Mouse (Mus musculus) cerebellum, adult 11 months (tissue): ENCODE results near the gene Elk4.
A peak's percentile ranks its signal among the peaks of the same experiment; 100 is the strongest.

ENCODE experiments used
- DNase-seq: peaks from one replicate; pipeline ENCODE4 v3.0.0; 2022

Gene Elk4

DNA sequence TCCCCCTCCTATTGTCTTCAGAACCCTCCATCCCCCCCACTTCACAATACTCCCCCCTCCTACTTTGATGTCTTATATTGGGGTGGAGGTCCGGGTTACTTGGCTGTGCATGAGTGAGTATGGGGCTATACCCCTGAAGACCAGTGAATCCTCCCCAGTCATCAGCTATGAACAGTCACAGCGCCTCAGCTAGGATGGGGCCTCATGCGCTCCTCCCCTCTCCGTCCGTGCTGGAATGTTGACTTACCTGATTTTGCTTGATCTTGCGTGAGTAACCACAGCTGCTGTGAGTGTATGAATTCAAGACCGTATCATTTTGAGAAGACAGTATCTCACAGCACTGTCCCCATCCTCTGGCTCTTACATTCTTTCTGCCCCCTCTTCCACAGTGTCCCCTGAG is 12.5 kb downstream of the Elk4 start:
- no peak for DNase-seq

DNA sequence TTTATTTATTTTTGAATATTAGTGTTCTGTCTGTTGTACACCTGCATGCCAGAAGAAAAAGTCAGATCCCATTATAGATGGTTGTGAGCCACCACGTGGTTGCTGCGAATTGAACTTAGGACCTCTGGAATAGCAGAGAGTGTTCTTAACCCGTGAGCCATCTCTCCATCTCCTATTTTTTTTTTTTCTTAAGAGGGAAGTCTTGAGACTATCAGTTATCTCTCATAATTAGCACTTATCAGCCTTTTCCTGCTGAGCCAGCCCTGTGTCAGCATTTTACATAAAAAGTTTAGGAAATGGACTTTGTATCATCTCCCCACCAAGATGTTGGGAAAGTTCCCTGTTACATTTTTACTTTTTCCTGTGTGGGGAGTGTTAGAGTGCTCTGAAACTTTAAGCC is 14.7 kb downstream of the Elk4 start:
- DNase-seq, result no peak

DNA sequence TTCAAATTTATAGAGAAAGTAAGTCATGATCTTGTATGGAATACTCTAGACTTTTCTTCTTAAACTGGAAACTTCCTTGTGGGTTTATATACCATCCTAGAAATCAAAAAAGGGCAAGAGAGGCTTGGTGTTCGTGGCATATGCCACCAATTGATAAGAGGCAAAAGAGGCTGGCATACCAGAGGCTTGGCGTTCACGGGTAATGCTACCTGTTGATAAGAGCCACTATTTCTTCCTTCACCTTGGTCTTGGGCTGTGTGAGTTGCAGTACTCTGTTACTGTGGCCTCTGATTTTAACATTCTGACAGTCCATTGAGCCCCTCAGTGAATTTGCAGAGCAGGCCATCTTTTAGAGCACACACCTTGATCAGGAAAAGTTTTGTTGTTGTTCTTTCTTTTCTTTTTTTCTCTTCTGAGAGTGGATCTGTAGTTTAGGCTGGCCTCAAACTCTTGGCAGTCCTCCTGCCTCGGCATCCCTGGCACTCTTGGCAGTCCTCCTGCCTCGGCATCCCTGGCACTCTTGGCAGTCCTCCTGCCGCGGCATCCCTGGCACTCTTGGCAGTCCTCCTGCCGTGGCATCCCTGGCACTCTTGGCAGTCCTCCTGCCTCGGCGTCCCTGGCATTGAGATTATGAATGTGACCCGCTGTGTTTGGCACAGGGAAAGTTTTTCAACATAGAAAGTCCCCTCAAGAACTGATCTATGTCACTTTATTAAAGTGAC is 19.7 kb downstream of the Elk4 start:
- DNase-seq, result no peak

DNA sequence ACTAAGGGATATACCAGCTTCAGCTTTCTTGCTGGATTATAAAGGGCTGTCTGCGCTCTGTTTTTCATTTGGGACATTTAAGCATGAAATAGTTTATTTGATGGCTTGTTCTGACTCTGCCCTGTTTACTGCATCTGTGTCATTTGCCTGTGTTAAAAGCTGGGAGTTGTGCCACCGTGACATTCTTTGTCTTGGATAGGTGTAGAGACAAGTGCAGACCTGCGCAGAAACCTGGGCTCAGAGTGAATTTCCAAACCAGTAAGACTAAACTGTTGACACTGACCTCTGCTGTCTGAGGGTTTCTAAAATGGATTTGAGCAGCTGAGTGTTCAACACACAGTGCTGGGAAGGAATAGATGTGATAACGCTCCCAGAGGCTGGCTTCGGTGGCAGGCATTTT is 20.6 kb downstream of the Elk4 start:
- DNase-seq, result no peak

DNA sequence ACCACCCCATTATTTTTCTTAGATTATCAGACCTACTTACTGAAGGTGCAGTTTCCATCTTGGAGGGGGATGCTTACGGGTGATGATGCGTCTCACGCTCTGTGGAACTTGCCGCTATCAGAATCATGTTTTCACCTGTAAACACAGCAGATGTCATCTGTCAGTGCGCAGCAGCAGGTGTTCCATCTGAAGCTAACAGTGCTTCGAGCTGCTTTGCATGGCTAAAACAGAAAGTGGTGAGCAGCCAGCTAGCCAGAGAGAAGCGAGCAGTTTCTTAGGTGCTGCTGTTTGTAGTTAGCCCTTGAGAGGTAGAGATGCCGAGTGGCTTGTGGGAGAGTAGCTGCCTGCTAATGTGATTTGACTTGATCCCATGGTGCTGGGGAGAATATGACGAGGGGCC is 21.0 kb downstream of the Elk4 start:
- DNase-seq, result no peak

DNA sequence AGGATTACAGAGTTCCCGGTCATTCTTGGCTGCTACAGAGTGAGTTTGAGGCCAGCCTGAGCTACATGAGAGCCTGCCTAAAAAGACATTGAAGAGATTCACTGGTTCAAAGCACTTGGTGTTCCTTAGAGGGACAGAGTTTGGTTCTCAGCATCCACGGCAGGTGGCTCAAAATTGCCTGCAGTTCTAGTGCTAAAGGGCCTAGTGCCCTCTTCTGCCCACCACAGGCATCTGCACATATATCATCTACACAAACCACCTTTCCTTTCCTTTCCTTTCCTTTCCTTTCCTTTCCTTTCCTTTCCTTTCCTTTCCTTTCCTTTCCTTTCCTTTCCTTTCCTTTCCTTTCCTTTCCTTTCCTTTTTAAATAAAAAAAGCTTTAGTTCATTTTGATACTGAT is 23.2 kb downstream of the Elk4 start:
- DNase-seq, result no peak

DNA sequence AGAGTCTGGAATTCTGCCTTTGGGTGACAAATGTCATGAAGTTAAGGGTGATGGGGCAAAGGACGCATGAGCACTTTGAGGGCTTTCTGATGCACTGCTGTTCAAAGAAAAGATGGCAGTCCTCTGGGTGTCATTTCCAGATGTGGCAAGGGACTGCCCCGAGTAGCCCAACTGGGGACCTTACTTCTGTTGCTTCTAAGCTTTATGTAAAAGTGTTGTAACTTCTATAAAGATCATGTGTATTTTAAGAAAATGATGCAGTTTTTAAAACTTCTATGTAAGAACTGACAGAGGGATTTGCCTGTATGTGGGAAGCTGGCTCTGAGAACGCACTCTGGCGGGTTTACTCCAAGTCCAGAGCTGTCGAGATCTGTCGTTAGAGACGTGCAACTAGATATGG is 24.8 kb downstream of the Elk4 start:
- DNase-seq, result no peak

DNA sequence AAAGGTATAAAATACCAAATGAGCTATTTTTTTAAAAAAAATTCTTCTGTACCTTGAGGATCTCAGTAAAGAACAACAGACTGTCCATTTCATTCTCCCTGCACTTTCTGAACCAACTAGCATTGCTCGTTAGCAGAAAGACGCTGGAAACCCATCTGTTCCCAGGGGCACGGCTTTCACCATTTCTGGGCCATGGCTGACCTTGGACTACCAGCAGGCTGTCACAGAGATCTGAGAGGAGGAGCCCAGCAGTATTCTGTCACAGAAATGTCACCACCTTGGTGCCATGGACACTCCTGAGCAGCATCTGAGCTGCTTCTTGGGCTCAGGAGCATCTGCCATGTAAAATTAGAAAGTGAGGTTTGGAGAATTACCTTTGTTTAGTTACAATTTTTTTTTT is 30.3 kb downstream of the Elk4 start:
- DNase-seq, result no peak

DNA sequence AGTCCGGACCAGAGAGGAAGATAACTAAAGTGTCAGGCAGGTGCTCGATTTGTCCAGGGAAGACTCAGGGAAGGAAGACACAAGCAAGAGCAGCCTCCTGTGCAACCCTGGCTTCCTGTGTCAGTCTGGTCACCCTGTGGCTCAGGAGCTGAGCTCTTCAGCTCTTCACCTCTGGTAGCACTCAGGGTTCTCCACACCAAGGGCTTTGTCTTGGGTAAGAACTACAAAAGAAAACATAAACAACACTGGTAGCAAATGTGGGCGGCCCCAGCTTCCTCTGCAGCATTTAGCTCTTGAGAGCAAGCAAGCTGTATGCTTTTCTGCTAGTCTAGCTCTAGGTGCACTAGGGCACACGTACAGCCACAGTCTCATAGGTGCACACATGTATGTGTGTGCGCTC is 31.3 kb downstream of the Elk4 start:
- no peak for DNase-seq

DNA sequence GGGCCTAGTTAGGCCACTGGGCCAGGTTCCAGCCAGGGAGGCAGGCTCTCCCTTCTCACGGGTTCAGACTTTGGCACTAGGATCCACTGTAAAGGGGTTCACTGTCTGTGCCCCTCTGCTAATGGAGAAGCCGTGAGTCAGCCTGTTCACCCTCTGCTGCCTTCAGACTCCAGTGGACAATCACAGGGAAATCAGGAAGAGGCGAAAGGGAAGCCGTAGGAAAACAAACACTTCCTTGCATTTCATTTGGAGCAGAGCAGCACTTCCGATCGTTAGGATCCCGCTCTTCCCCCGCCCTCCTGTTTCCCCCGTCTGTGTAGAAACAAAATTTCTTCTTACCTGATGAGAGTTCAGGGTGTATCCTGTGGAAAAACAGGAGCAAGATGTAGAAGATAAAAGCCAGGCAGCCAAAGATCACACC is 32.8 kb downstream of the Elk4 start:
- DNase-seq, result no peak

DNA sequence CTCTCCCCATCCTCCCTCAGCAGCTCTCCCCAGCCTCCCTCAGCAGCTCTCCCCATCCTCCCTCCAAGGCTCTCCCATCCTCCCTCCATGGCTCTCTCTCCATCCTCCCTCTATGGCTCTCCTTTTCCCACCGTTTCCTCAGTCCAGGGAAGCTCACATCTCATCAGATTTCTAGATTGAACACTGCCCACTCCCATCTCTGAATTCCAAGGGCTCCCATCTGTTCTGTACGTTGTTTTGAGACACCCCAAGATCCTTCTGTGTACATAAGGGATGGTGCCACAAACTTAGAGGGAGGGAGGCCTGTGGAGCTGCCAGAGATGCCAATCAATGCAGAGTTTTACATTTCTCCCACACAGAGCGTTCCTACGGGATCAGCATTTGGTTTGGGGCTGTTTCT is 36.4 kb downstream of the Elk4 start:
- DNase-seq, result no peak

DNA sequence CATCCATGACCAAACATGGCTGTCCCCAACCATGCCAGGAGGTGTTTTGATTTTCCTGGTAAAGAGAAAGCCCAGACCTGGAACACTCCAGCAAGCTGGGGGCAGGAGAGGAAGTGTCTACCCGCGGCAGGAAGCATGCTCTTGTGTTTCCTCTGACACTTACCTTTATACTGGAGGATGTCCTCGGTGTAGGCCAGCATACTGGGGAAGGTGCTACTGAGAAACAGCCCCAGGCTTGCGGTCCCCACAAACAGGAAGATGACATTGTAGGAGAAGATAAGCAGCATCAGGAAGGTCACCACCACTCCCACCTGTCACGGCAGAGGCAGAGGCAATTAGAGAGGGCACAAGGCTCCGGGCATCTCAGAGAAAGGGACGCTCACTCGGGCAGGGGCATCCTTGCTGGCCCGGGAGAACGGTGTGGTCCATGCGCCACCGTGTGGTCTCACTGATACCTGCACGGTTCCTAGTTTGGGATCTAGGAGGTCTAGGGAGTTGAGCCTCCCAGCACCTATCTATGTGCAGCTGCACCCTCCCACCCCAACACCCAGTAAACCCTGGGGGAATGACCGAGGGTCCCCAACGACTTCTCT is 38.8 kb downstream of the Elk4 start:
- peak; percentile 59 for DNase-seq

DNA sequence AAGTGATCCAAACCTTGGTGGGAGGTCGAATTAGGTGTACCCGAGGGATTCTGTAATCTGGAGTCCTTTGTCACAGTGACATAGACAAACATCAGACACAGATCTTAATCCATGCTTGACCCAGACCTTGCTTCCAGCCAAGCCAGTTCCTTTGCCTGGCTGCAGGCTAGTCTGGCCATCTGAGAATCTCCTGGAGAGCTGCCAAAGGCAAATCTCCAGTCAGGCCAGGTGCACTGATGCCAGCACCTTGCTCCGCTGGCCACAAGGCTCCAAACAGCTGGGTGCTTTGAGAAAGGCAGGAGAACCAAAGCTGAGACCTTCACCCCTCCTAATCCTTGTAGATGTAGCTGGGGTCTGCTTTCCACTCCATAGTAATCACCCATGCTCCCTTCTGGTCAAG is 44.3 kb downstream of the Elk4 start:
- peak; percentile 36 for DNase-seq

DNA sequence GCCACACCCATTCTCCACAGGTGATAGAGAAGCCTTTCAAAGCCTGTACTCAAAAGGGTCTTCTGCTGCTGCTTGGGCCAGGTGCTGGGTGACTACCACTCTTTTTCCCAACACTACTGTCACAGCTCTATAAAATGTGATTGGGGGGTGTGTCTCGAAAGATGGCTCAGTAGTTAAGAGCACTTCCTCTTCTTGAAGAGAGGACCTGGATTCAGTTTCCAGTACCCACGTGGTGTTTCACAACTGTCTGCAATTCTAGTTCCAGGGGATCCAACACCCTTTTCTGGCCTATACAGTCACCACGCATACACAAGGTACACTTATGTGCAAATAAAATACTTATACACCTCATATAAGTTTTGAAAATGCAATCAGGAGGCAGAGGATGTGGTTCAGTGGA is 47.0 kb downstream of the Elk4 start:
- DNase-seq, result no peak

DNA sequence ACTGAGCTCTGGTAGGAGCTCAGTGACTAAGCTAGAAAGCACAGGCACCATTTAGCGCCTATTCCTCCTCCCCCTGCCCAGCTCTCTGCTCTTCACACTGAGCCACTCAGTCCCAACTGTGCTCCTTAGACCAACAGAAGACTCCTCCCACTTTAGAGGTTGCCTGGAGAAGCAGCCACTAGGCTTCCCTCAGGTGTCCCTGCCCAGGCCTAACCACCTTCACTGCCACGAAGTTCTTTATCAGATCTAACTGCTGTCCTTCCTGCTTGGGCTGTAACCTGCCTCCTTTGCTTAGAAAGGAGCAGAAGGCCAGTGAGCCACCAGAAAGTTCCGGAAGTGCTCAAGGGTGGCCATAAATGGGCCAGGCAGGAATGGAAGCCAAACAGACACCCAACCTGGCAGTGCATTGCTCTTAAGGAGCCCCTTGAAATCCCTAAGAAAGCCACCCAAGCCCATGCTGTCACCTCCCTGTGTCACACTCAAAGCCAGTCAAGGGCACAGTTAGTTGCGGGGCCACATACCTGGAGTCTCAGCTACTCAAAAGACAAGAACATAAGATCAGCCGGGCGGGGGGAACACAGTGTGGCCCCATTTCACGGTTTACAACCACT is 47.8 kb downstream of the Elk4 start:
- no peak for DNase-seq

DNA sequence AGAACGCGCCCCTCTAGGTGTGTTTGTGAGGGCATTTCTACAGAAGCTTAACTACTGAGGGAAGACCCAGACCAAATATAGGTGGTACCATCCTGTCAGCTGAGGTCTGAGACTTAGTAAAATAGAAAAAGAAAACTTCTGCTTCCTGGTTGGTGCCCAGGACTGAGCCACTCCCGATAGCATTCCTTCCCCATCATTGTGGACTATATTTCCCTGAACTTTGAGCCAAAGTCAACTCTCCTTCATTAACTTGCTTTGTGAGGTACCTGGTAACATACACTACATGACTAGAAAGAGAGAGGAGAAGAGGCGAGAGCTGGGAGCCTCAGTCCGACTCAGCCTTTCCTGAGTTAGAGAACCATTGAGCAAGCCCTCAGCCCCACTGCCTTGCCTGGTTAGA is 51.2 kb downstream of the Elk4 start:
- DNase-seq, result no peak

DNA sequence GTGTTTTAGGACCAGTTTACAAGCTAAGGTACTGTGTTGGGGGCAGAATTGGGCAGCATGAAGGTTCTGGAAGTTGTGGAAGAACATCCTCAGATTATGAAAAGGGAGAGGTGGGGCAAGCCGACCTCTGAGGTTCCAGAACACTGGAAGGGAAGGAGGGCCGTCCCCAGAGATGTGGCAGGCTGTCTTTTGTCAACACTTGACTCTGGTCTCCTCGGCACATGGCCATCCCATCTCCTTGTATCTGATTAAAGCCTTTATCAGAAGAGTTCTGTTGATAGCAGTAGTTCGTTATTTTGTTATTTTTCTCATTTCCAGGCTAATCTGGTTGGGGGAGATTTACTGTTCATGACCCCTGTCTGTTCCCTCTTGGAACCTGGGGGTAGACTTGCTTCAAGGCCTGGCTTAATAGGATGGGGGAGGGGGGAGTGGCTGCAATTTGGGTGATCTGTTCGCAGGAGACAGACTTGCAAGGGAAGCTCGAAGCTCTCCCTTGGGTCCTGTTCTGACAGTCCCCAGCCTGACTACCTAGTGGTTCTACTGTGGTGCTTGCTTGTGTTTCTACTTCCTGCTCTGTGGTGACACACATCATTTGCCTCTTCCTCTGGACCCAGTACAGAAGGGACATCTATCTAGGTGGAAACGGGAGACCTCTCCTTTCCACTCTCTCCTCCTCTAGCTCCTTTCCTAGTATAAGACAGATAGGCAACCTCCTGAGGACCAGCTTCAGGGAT is 52.8 kb downstream of the Elk4 start:
- DNase-seq, result no peak

DNA sequence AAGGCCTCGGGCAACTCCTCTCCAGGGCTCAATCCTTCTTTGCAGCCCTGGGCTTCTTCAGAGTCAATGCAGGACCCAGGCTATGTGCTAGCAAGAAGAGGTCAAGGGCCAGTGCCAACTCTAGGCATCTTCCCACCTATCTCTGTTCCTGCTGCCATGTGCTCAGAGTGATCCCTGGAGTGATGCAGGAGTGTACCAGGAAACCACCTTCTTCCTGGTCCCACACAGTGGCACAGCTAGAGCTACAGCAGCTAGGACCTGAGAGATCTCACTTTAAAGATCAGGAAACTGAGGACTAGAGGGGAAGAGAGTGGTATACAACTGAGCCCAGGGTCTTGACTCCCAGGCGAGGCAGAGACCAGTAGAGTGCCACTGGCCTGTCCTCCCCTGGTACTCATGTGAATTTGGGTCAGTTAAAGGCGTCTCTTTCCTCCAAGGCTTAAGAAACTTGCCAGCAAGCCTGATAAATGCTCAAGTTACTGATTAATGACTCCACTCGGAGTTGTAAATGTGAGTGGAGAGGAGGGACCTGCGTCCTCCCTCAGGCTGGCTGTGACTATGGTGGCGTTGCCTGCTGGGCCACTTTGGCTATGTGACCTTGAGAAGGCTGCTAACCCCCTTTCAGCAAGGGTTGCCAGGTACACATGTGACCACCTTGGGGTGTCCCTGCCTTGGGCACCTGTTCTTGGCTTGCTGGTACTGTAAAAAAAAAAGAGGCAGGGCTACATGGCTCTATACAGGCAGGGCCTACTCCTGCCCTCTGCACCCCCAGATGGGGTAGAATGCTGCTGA is 54.5 kb downstream of the Elk4 start:
- DNase-seq, result no peak

DNA sequence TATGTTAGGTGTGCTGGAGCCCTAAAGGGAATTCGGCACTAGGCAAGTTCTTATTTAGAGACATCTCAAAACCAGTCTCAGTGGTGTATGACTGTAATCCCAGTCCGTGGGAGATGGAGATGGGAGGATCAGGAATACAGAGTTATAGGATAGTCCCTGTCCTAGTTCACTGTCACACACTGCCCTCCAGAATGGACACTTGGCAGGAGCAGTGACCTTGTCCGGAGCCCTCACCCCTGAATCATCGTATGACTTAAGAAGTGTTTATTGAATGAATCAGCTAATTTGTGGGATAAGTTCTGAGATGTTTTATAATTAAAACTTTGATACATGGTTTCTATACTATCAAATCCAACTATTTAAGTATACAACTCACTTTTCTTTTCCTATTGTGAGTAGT is 55.7 kb downstream of the Elk4 start:
- no peak for DNase-seq

DNA sequence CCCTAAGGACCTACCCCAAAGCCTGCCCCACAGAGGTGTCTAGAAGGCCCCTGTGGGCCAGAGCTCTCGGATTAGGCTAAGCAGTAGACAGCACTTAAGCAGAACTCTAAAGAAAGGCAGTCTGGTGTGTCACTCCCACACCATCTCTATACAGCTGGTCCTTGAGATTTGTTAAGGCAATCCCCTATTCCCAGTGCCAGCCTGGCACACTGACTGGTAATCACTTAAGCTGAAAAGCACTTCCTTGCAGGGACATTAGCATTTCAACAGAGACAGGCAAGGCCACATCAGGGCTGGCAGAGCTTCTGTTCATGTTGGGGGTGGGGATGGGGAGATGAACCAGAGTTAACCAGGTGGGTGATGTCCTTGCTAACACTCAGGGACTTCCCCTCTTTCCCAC is 57.6 kb downstream of the Elk4 start:
- no peak for DNase-seq

DNA sequence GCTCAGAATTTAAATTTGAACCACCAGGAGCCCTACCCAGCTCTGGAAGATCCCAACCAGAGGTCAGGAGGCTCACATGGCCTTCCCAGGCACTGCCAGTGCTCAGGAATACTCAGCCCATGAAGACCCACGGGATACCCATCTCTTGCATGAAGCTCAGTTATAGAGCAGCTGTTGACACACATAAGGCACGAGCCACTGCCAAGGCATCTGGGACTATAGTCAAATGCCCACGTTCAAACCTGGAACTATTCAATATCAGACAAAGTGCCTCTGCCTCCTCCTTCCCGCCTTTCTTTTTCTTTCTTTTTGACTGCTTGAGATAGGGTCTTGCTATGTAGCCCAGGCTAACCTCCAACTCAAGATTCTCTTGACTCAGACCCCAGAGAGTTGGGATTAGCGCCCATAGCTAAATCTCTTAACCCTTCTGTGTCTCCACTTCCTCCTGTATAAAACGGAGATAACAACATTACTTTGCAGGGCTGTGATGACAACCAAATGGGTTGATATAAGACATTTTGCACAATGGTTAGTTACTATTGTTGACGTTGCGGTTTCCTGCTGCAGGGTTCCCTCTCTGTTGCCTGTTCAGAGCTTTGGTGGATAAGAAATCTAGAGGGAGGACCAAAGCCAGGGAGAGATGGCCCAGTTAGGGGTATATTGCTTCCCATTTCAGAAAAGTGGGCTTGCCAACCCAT is 58.2 kb downstream of the Elk4 start:
- DNase-seq, result no peak
